Mouse (Mus musculus): ENCODE results near the gene Itgb8.

DNA sequence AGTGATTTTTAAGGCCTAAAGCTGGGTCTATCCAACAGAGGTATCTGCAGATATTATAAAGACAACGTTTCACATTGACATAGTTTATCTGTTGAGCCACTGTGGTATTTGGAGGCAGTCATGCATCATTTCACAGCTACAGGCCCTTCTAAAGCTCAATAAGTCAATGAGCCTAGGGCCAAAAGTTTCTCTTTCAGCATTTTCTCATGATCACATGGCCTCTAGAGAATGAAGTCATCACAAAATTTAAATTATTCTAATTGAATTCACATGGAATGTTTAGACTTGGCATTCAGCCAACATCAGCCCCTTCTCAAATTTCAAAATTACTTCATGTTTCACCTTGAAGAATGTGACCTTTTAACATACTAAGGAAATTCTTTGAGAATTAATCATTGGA lies 10.0 kb upstream of the Itgb8 start:
- TF ChIP-seq CTCF (IDR thresholded peaks at IDR 0.05; ENCODE audit: control insufficient read depth, insufficient read depth, insufficient read length) (no peak), CEBPB (IDR thresholded peaks at IDR 0.05; ENCODE audit: low read depth) (no peak), MAX (IDR thresholded peaks at IDR 0.05) (no peak), FOSL1 (IDR thresholded peaks at IDR 0.05; ENCODE audit: insufficient read depth, low read length, poor library complexity, severe bottlenecking) (no peak), USF1 (IDR thresholded peaks at IDR 0.05; ENCODE audit: low read depth) (peak; percentile 40)

All from C2C12 (cell line).